Mouse (Mus musculus) heart, adult 2 months (tissue): ENCODE measurements around the gene Sgo2b. TPM values are rescaled to one million over a fixed set of nuclear protein-coding genes. Genes with fewer than 3 reads are reported as not detected.

Experiments used
- DNase-seq, 2 experiments: peaks; one replicate each; pipeline ENCODE4 v3.0.0; 2021
- H3K27ac ChIP-seq: fragments of 200-600 bp; 2 replicates; pipeline ENCODE4 v1.8.1; 2022
- H3K27me3 ChIP-seq: fragments of 200-500 bp; 2 replicates; pipeline ENCODE4 v1.6.1; 2012; ENCODE audit warnings: mild to moderate bottlenecking, low read length, inconsistent platforms, mixed read lengths; ENCODE audit not compliant: control insufficient read depth, insufficient read depth
- H3K36me3 ChIP-seq: fragments of 200-500 bp; 2 replicates; pipeline ENCODE4 v1.6.1; 2012; ENCODE audit warnings: low read length, inconsistent platforms; ENCODE audit not compliant: control insufficient read depth, insufficient read depth
- H3K4me1 ChIP-seq: fragments of 200-500 bp; 2 replicates; pipeline ENCODE4 v1.6.1; 2011; ENCODE audit warnings: low read length; ENCODE audit not compliant: control insufficient read depth, insufficient read depth
- H3K4me3 ChIP-seq: fragments of 200-600 bp; 2 replicates; pipeline ENCODE4 v1.8.1; 2022
- H3K79me2 ChIP-seq: fragments of 200-500 bp; replicated peaks from 2 replicates; pipeline ENCODE4 v1.6.1; 2012; ENCODE audit warnings: mild to moderate bottlenecking, inconsistent platforms, low read length, moderate library complexity, mixed read lengths; ENCODE audit not compliant: control insufficient read depth, insufficient read depth
- H3K9ac ChIP-seq: fragments of 200-500 bp; 2 replicates; pipeline ENCODE4 v1.6.1; 2012; ENCODE audit warnings: low read depth, mild to moderate bottlenecking, control low read depth, inconsistent platforms, low read length, mixed read lengths
- CTCF ChIP-seq: fragments of 200-600 bp; IDR thresholded peaks from 2 replicates; pipeline ENCODE4 v1.8.1; 2022; ENCODE audit warnings: antibody characterized with exemption, mild to moderate bottlenecking, moderate library complexity
- EP300 ChIP-seq: fragments of 200-500 bp; IDR thresholded peaks from 2 replicates; pipeline ENCODE4 v1.6.1; 2011; ENCODE audit warnings: low read depth, low read length, control low read depth; ENCODE audit not compliant: insufficient read depth
- POLR2A ChIP-seq: fragments of 200-500 bp; IDR thresholded peaks from 2 replicates; pipeline ENCODE4 v1.6.1; 2011; ENCODE audit warnings: mild to moderate bottlenecking, low read depth, low read length, control low read depth; ENCODE audit not compliant: insufficient read depth
- WGBS: fragments of 180-500 bp; shearing (Covaris S2); methylation state at CpG from one replicate; pipeline ENCODE4 v1.1.7; 2018; 5-methylcytosine and 5-hydroxymethylcytosine counted together
- intact Hi-C: fragments of 180-260 bp; cut with DNase I; formaldehyde crosslinking; loops from one replicate; pipeline ENCODE4 v1.15.1; 2025
- polyA plus RNA-seq: library from polyadenylated mRNA; depleted of rRNA; stranded (reverse); fragments of >200 nt; gene quantifications from 2 replicates; pipeline ENCODE4 v1.2.3, GENCODE M21; 2012
- total RNA-seq, 2 experiments: library from RNA; stranded (reverse); gene quantifications; 2 replicates each; pipeline ENCODE4 v1.2.3; 2021

Gene Sgo2b
- total and polyA plus RNA-seq, 3 experiments: not detected

DNA sequence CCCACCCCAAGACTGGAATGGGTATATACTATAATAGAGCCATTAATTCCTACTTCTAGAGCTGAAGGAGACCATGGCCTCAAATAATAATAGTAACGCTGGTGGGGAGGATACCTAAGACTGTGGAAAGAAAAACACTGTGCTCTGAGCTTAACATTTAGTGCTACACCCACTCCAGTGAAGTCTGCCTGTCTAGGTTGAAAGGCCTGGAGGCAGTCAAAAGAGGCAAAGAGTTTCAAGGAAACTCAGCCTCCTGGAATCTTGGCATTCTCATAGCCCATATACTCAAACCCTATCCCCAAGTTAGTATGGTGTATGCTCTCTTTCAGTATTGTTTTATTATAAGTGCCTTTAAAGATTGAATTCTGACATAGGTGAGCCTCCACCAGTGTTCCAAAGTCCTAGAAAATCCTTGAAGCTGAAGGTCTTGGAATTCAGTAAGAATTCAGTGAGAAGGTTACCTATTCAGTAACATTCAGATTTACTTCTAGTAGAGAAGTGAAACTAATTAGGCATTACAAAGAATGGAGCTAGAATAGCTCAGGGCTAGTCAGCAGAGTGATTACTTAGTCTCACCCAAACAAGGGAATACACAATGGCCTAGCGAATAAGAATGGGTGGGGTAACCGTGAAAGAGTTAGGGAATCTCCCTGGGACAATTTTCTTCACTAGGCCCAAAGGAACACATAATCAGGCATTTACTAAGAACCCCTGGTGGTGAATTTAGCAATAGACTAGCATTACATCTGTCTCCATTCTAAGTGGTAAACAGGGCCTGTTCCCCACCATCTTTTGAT lies 22.5 kb downstream of the Sgo2b start:
- intact Hi-C loops: no loop called here
- no peaks in the 10 kb centered on the region for H3K4me1 ChIP-seq
- H3K4me3 ChIP-seq: no peak overlapping the region
- no peaks in the 10 kb centered on the region for H3K79me2 ChIP-seq
- no peak overlapping the region for H3K9ac ChIP-seq
- no peaks in the 10 kb centered on the region for H3K36me3 ChIP-seq
- no peak overlapping the region for H3K27ac ChIP-seq
- 65% methylated on average over 3 of the region's 3 CpGs for WGBS
- H3K27me3 ChIP-seq: no peaks in the 10 kb centered on the region
- TF ChIP-seq EP300 (no peak), CTCF (no peak), POLR2A (no peak)
- no peak for DNase-seq

- no peak overlapping the region for H3K9ac ChIP-seq
- H3K4me1 ChIP-seq: no peaks in the 10 kb centered on the region
- no peak for DNase-seq
- H3K79me2 ChIP-seq: no peaks in the 10 kb centered on the region
- WGBS: 68% methylated on average over 4 of the region's 4 CpGs
- H3K27ac ChIP-seq: no peak overlapping the region
- H3K36me3 ChIP-seq: no peaks in the 10 kb centered on the region
- H3K27me3 ChIP-seq: no peaks in the 10 kb centered on the region
- intact Hi-C loops: no loop called here
- no peak for TF ChIP-seq CTCF
- no peak for TF ChIP-seq POLR2A
- TF ChIP-seq EP300: no peak
- H3K4me3 ChIP-seq: no peak overlapping the region
Measured at GRCm38 (mm10) chr8:63921257-63921960, 30.6 kb downstream of the Sgo2b start.

- 49% methylated on average over 2 of the region's 2 CpGs for WGBS
- no peak for TF ChIP-seq EP300
- TF ChIP-seq POLR2A: no peak
- TF ChIP-seq CTCF: no peak
- no peaks in the 10 kb centered on the region for H3K36me3 ChIP-seq
- no peaks in the 10 kb centered on the region for H3K79me2 ChIP-seq
- DNase-seq: no peak
- no peak overlapping the region for H3K4me3 ChIP-seq
- no peak overlapping the region for H3K27ac ChIP-seq
- no peaks in the 10 kb centered on the region for H3K4me1 ChIP-seq
- H3K27me3 ChIP-seq: no peaks in the 10 kb centered on the region
- intact Hi-C loops: no loop called here
- no peak overlapping the region for H3K9ac ChIP-seq
Measured at GRCm38 (mm10) chr8:63895096-63895495, 57.0 kb downstream of the Sgo2b start.

DNA sequence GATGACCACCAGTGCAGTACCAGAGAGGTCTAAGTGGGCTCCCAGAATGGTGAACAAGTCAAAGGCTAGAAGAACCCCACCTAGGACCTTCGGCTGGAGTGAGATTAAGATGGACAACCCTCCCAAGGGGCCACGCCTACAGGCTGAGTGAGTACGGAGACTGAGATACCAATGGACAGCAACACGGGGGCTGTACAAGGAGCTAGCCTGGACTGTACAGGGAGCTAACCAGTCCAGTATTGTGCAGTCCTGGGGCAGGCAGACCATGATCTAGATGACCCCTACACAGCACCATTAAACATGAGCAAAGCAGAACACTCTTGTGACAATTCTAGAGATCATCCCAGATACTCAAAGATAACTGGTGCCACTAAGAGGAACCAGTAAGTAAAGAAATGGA lies 73.7 kb downstream of the Sgo2b start:
- Histone ChIP-seq H3K36me3 (no peaks in the 10 kb centered on the region), H3K79me2 (no peaks in the 10 kb centered on the region), H3K4me1 (no peaks in the 10 kb centered on the region), H3K4me3 (no peak overlapping the region), H3K9ac (no peak overlapping the region), H3K27me3 (no peaks in the 10 kb centered on the region), H3K27ac (no peak overlapping the region)
- DNase-seq: no peak
- intact Hi-C loops: loop anchor here (10.0 kb wide), 1 partner anchor 1004 kb away; no protein-coding TSS in a partner anchor
- 70% methylated on average over 4 of the region's 4 CpGs for WGBS
- no peak for TF ChIP-seq POLR2A

DNA sequence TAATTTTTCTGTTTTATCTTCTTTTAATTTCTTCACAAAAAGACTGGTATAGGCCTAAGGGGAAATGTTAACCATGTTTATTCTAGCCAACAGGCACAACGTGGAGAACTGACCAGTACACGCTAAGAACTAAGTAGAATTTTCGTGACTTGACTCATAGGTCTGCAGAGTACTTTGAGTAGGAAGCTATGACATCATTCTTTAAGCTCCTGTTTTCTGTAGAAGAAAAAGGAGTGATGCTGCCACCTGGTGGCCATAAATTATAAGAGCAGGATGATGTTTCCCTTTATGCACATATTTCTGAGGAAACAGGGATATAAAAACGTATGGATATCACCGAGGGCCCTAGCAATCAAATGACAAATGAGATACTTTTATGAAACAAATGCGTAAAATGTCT lies 74.7 kb downstream of the Sgo2b start:
- Histone ChIP-seq H3K4me3 (no peak overlapping the region), H3K27me3 (no peaks in the 10 kb centered on the region), H3K4me1 (no peaks in the 10 kb centered on the region), H3K79me2 (no peaks in the 10 kb centered on the region), H3K36me3 (no peaks in the 10 kb centered on the region), H3K9ac (no peak overlapping the region), H3K27ac (no peak overlapping the region)
- 5% methylated on average over 6 of the region's 6 CpGs for WGBS
- peak in 1 of 2 experiments; percentile 7 for DNase-seq
- no peak for TF ChIP-seq POLR2A
- TF ChIP-seq EP300: no peak
- peak; percentile 82 for TF ChIP-seq CTCF
- intact Hi-C loops: loop anchor here (2.0 to 10.0 kb wide), 2 partner anchors 1003 to 1797 kb away; no protein-coding TSS in a partner anchor

- intact Hi-C loops: loop anchor here (2.0 to 10.0 kb wide), 2 partner anchors 1002 to 1796 kb away; no protein-coding TSS in a partner anchor
- DNase-seq: no peak
- H3K4me1 ChIP-seq: no peaks in the 10 kb centered on the region
Measured at GRCm38 (mm10) chr8:63876949-63877348, 75.1 kb downstream of the Sgo2b start.

More at GRCm38 (mm10) chr8:63876949-63877348, 75.1 kb downstream of the Sgo2b start:
- Histone ChIP-seq H3K36me3 (no peaks in the 10 kb centered on the region), H3K4me3 (no peak overlapping the region), H3K79me2 (no peaks in the 10 kb centered on the region), H3K27ac (no peak overlapping the region), H3K27me3 (no peaks in the 10 kb centered on the region), H3K9ac (no peak overlapping the region)
- TF ChIP-seq EP300 (no peak), CTCF (no peak), POLR2A (no peak)
- 85% methylated on average over 7 of the region's 7 CpGs for WGBS
